Mouse (Mus musculus) layer of hippocampus, postnatal 14 days (tissue): ENCODE results near the gene Selenoo. TPM values are rescaled to one million over a fixed set of nuclear protein-coding genes. Genes with fewer than 3 reads are reported as not detected.

ENCODE experiments used
- DNase-seq, 2 experiments: peaks; one replicate each; pipeline ENCODE4 v3.0.0; 2021 to 2022; ENCODE audit warnings: low spot score in 2 of 2, mixed read lengths in 1 of 2
- long read RNA-seq, 2 experiments: library from polyadenylated mRNA; stranded (forward); transcript quantifications; one replicate each; pipeline ENCODE4 v2.0.0; 2021
- total RNA-seq, 2 experiments: library from RNA; stranded (reverse); gene quantifications; 2 replicates each; pipeline ENCODE4 v1.2.3; 2021

Gene Selenoo
- total RNA-seq: 10 to 100 TPM; 20.8 to 20.9 TPM
- long read RNA-seq, experiment 1, transcript Selenoo-201 (9 exons, 2,383 nt): major isoform, 29 of 38 reads
- long read RNA-seq, experiment 1, partial matches to known transcripts: 0 of 38 reads
- long read RNA-seq, experiment 1, other reads (novel, unspliced or antisense): 9 of 38 reads
- long read RNA-seq, experiment 2, transcript Selenoo-201 (9 exons, 2,383 nt): major isoform, 36 of 45 reads
- long read RNA-seq, experiment 2, partial matches to known transcripts: 1 of 45 reads
- long read RNA-seq, experiment 2, other reads (novel, unspliced or antisense): 7 of 45 reads

DNA sequence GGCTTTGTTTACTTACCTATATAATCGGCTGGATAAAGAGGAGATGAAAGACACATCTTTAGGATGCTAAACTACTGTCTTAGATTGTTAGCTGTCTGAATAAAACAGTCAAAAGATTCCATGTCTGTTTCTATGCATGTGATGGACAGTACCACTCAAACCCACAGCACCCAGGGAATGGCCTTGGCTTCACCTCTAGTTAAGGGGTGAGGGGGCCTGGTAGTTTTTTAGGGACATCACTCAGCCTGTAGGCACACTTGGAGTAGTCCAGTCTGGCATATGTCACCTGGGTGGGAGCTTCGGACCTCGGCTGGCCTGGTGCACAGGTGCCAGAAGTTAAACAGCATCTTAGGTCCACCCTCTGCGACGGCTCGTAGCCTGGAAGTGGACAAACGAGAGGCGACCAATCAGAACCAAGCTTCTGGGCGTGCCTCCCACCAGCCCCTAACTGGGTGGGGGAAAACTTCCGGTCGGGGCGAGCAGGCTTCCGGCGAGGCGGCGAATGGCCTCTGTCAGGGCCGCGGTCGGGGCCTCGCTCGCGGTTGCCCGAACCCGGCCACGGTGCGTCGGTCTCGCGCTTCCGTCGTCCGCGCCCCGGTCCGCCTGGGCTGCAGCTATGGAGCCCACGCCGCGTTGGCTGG is at the start of gene Selenoo:
TSS of gene Selenoo (plus strand) at position 478 of the 641 bp plus-strand sequence.
- DNase-seq: peak; percentile 87 to 91

DNA sequence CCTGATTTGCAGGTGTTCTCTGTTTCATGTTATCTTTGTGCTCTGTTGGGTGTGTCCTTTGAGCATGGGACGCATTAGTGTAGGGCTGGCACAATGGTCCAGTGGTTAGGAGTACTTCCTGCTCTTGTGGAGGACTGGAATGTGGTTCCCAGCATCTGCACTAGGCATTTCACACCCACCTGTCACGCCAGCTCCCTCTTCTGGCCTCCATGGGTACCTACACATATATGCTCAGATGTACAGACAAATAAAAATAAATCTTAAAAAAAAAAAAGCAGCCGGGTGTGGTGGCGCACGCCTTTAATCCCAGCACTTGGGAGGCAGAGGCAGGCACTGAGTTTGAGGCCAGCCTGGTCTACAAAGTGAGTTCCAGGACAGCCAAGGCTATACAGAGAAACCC is 44.5 kb upstream of the Selenoo start:
- no peak for DNase-seq

DNA sequence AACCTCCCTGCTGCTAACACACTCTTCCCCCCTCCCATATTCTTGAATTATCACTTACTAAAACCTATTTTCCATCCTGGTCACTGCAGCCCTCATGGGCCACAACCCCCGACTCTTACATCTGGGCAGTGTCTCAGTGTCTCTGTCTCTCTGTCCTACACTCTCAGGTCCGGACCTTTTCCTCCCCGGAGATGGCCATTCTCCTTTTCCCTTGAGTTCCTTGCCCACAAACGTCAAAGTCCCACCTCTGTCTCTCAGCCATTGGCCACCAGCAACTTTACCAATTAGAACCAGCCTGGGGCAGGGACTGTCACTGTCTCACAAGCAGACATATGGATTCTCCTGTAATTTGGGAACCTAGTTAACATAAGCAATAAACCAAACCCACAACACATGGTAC is 42.5 kb upstream of the Selenoo start:
- DNase-seq: no peak

DNA sequence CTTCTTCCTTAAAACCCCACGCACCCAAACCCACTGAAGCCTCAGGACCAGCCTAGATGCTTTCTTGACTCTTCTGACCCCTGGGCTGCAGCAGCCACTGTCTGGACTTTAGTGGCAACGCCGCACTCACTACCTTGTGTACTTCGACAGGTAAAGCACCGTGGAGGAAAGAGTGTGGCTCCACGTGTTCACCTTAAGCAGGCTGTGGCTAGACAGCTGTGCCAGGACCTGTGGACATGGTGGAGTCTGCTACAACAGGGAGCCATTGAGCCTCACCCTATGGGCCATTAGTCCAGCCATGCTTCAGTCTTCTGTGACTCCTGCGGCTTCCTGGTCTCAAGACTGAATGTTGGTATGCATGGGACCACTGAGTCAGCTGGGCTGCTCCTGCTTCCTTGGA is 34.2 kb upstream of the Selenoo start:
- DNase-seq: no peak

DNA sequence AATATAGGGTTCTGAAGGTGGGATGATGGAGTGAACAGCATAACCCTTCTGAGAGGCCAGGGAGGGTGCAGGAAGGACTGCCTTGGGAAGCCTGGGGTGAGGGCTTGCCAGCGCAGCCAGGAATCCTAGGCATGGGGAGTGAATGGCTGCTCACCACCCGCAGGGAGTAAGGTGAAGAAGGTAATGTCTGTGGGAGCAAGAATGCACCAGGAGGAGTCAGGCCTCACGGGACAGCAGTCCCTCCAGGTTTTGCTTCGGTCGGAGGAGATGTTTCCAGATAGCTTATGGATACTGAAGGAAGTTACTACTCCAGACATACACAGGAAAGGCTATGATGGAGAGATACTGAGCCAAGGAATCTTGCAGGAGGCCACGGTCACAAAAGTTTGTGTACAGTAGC is 30.1 kb upstream of the Selenoo start:
- no peak for DNase-seq

DNA sequence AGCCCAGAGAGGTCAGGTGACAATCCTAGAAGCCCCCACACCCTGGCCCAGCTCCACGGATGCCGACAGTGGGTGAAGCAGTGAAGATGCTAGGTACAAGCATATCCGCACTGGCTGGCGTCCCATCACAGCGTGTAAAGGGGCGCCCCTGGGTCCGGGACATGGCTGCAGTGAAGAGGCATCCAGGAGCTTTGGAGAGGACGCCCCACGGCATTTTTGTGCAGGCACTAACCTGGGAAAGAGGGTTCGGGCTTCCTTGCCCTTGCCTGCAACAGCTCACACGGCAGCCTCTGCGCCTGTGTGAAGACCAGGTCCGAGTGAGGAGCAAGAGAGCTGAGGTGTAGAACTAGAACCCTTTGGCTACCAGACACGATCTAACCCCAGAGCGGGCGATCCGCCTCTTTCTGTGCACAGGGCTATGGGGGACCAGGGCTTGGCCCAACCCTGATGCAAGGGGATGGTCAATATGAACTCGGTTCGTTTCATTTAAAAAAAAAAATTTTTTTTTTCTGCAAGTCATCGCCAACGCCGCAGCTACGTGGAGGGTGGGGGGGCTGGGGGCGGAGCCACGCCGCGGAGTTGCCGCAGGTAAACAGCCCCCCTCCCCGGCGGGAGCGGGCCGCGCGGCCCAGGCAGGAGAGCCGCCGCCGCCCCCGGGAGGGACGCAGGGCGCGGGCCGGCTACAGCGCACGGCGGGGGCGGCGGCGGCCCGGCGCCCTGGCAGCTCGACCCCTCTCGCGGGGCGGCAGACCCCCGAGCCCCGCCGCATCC is 29.5 kb upstream of the Selenoo start, which contains the start of gene Panx2:
TSS of gene Panx2 (plus strand) at position 574 of the 771 bp plus-strand sequence.
- peak in 1 of 2 experiments; percentile 26 for DNase-seq

DNA sequence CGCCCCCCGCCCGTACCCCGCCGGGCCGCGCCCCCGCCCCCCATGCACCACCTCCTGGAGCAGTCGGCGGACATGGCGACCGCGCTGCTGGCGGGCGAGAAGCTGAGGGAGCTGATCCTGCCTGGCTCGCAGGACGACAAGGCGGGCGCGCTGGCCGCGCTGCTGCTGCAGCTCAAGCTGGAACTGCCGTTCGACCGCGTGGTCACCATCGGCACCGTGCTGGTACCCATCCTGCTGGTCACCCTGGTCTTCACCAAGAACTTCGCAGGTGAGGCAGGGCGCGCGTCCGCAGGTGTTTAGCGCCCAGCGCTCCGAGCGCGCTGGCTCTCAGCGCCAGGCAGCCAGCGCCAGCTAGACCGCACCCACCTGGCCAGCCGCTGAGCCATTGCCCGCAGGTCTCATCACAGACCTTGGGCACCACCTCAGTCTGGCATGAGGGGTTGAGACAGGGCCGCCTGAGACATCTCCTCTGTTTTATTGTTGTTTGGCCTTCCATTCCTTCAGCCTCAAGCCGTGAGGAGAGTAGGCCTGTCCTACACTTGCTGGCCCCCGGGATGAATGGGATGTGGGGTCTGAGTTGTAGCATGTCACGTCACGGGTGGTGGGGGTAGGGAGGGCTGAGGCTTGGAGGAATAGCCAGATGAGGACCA is 28.7 kb upstream of the Selenoo start:
- DNase-seq: peak in 1 of 2 experiments; percentile 28

DNA sequence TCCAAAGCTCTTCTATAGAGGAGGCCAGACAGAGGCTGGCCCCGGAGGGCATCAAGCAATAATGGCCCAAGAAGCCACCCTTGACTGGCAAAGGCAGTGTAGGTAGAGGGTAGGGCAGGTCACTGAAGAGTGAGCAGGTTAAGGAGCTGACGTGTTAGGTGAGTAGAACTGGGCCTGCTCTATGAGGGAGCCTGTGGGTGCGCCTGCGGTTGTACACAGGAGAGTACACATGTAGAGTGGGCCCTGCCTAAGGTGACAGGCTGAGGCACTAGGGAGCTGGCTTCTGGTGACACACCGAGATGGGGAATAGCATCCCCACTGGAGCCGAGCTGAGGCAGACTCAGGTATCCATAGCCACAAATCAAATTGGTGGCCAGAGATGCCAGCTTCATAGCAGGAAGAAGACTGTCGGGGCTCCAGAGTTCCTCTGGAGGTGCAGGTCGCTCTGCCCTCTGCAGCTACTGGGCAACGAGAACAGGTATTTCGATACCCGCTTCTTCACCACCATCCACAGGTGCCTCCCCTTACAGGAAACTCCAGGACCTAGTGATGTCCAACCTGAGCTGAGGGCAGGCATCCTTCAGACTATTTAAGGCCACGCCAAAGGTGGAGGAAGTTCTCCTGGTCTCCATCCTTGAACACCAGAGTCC is 27.9 kb upstream of the Selenoo start:
- peak in 1 of 2 experiments; percentile 17 for DNase-seq

DNA sequence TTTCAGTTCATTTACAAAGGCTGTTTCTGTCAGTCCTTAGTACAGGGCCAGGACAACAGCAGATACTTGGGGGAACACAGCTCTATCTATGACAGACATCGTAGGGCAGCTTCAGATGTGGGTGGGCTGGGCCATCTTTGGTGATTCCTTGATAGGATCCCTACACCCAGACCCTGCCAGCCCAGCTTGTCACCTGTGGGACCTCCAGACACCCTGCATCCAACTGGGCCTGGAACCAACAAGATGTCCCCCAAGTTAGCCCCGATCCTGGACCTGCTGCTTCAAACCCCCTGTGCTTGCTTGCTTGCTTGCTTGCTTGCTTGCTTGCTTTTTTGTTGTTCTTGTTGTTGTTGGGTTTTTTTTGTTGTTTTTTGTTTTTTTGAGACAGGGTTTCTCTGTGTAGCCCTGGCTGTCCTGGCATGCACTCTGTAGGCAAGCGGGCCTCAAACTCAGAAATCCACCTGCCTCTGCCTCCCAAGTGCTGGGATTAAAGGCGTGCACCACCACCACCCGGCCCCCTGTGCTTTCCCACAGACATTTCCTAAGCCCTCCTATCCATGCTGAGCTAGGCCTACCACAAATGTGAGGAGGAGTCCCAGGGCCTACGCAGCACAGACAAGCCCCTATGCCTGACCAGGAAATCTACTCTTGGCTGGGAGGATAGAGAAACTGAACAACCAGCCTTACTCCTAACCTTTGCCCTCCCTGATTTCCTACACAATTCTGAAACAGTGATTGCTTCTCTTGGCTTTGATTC is 26.9 kb upstream of the Selenoo start:
- DNase-seq: peak in 1 of 2 experiments; percentile 12

DNA sequence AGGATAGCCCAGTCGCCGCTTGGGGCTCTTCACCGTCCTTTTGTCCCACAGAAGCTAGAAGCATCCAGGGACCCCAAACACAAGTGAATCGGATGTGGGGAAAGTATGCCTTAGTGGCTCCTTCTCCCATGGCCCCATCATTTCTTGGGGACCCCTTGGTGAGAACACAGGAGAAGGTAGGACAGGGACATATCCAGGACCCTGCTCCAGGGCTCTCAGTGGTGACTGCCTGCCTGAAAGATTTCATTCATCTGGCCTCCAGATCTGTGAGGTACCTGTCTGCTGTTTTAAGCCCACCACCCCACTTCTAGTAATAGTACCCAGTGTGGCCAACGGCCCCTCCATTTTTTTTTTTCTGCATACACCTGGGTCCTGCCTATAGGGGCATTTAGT is 26.4 kb upstream of the Selenoo start:
- DNase-seq: peak in 1 of 2 experiments; percentile 9

DNA sequence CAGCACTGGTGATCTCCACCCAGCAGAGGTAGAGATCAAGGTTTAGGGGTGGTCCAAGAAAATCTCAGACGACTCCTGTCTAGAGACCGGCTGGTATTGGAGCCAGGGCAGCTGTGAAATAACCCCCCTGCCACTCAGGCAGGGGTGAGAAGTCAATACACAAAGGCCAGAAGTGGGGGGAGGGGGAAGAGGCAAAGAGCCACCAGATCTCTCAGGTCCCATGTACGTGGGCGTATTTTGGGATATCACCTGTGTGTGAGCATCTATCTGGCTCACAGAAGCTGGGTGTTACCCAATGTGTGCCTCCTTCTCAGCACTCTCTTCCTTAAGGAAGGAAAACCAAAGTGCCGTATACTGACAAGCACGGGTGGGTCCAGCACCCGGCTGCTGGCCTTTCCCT is 25.9 kb upstream of the Selenoo start:
- DNase-seq: no peak

DNA sequence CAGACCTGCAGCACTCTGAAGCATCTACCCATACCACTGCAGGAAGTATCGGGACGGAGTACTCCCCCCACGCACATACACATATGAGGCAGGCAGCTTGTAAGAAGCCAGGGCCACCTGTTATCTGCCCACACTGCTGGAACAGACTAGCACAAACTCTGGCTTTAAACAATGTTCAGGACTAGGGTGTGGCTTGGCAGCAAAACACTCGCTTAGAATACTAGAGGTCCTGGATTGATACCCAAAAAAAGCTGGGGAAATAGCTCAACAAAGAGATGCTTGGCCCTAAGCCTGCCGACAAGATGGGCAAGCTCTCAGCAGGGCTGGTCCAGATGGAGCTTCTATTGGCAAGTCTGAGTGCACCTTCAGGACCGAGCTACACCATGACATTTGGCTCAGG is 25.3 kb upstream of the Selenoo start:
- DNase-seq: peak in 1 of 2 experiments; percentile 89

DNA sequence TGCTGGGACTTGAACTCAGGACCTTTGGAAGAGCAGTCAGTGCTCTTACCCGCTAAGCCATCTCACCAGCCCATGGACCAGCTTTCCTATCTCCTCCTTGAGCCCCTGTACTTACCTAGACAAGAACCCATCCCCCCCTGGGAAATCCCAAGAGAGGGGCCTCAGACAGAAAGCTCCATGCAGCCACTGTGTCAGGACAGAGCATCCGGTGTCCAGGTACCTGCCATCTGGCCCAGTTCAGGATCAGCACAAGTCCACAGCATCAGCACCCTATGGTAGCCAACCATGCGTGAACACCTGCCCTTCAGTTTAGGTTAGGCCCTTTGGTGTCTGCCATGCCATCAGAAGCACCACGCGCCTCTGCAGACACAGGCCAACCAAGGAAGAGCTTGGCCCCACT is 24.0 kb upstream of the Selenoo start:
- no peak for DNase-seq

DNA sequence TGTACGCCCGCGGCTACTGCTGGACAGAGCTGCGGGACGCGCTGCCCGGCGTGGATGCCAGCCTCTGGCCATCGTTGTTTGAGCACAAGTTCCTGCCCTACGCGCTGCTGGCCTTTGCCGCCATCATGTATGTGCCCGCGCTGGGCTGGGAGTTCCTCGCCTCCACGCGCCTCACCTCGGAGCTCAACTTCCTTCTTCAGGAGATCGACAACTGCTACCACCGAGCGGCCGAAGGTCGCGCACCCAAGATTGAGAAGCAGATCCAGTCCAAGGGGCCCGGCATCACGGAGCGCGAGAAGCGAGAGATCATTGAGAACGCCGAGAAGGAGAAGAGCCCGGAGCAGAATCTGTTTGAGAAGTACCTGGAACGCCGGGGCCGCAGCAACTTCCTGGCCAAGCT is 21.3 kb upstream of the Selenoo start:
- DNase-seq: no peak

DNA sequence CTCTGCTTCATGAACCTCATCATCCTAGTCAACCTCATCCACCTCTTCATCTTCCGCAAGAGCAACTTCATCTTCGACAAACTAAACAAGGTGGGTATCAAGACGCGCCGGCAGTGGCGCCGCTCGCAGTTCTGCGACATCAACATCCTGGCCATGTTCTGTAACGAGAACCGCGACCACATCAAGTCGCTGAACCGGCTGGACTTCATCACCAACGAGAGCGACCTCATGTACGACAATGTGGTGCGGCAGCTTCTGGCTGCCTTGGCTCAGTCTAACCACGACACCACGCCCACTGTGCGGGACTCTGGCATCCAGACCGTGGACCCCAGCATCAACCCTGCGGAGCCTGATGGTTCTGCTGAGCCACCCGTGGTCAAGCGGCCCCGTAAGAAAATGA is 20.7 kb upstream of the Selenoo start:
- DNase-seq: no peak

DNA sequence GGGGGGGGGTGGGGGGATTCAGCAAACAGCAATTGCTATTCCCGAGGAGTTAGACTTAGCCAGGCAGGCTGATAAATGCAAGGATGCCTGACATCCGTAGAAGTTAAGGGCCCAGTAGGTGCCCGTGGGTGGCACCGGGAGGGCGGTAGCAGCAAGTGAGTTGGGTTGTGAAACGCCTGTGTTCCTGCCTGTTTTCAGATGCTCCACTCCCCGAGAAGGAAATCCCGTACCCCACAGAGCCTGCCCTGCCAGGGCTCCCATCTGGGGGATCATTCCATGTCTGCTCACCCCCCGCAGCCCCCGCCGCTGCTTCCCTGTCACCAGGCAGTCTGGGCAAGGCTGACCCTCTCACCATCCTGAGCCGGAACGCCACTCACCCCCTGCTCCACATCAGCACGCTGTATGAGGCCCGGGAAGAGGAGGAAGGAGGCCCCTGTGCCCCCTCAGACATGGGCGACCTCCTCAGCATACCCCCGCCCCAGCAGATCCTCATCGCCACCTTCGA is 19.5 kb upstream of the Selenoo start:
- DNase-seq: no peak

DNA sequence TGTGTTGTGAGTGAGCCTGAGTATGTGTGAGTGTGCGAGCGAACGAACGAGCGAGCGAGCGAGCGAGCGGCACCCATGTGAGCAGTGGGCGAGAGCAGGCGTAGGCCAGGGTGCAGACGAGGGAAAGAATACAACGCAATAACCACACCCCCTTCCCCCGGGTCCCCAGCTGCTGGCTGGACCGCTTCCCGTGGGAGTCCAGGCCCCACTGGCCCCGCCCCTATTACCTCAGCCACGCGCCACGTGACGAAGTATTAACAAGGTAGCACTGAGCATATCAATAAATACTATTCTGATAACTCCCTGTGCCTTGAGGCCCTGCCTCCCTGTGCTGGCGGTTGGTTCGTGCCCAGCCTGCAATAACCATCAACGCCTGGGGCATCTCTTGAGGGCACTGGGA is 18.3 kb upstream of the Selenoo start:
- DNase-seq: no peak

DNA sequence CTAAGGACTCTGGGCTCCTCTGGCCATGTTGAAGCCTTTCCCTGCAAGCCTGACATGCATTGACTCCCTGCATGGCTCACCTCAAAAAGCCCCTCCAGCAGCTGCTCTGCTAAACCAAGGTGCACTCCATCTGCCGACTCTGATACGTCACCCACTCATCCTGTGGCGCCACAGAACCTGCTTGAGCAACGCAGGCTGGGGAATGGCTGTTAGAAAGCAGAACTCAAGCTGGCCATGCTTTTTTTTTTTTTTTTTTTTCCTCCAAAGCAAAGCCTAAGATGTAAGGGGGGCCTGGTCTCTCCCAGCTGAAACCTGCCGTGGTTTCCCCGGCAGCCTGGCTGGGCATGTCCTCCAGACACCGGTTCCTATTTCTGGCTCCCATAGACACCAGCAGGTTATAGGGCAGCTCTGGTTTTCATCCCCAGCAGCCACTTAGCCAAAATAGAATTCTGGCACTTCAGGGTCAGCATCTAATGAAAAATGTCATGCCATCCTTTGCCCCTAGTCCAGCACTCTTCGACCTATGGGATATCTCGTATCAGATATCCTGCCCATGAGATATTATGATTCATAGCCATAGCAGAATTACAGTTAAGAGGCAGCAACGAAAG is 14.8 kb upstream of the Selenoo start:
- DNase-seq: no peak

DNA sequence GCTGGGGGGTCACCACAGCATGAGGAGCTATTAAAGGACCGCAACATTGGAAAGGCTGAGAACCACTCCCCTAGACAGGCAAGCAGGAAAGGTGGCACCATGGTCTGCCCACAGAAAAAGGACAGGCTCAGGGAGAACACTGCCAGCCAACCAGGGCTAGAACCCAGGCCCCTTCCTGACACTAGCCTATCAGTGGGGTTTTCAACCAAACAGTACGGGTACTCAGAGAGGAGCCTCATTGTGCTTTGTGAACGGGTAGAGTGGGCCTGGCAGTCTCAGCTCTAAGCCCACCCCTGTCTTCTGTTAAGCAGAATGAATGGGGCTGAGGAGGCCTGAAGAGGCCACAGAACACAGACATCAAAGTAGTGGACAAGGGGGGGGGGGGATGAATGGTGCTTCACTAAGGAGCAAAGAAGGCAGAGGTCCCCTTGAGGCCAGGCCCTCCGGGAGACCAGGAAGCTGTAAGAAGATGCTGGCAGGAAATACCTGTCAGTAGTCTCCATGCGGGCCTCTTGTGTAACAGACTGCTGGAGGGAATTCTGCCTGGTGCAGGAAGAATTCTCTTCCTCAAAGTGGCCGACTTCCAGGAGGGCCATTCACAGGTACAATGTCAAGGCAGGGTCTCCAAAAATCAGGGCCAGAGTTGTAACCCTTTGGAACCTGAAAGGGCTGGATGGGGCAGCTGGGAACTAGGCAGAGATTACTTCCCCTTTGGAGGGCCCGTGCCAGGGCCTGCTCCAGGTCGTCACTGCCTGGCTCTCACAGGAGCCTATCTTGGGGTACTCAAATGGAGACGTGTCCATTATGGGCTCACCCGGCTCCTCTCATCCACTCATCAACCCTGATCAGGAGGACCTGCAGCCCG is 14.0 kb upstream of the Selenoo start, which contains the start of gene Trabd:
TSS of gene Trabd (plus strand) at position 512 of the 865 bp plus-strand sequence.
- DNase-seq: peak in 1 of 2 experiments; percentile 40
